Mouse (Mus musculus): ENCODE results near the gene Thrb.

The Thrb gene

DNA sequence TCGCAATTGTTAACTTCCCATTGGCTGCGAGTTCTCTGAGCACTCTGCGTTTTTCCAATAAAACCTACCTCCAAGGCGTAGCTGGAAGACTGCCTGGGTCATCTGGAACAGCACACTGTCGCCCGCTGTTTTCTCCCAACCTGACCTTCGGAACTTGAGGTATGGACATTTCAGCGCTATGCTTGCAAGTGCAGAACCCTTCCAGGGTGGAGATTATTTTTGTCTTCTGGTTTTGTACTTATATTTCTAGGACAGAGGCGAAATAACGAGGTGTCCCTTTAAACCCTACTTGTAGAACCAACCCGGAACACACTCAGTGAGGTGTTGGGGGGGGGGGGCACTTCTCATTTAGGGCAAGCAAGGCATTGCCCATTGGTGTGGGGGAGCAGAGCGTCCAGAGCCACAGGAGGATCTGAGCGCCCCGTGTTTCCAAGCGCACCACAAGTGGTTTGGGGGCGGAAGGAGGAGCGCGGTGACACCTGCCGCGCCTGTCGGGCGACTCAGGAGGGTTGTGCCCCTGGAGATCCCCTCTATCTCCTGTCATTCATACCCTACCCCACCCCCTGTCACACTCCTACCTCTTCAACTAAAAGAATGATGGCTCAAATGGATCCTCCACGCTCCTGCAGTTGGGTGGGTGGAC is at the start of gene Thrb:
Gene Thrb (plus strand): TSS at position 576 of the 643 bp plus-strand sequence.
- DNase-seq (ENCODE audit: low spot score in 2 of 2) = peak in 1 of 2 experiments; percentile 4

DNA sequence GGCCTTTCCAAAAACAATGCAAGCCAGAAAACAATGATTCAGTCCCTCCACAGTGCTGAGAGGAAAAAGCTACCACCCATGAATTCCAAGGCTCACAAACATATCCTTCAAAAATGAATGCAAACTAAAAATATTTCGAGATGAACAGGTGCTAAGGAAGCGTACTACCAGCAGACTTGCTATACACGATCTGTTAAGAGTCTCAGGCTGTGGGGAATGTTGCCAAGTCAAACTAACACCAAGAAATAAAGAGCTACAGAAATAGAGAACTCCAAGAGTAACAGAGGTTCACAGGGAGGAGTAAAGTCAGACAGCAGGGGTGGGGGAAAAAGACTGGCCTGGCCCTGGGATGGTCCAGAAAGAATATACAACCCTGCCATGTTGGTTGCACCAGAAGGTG is 38.4 kb upstream of the Thrb start:
- no peak for DNase-seq (ENCODE audit: low spot score in 2 of 2)

DNA sequence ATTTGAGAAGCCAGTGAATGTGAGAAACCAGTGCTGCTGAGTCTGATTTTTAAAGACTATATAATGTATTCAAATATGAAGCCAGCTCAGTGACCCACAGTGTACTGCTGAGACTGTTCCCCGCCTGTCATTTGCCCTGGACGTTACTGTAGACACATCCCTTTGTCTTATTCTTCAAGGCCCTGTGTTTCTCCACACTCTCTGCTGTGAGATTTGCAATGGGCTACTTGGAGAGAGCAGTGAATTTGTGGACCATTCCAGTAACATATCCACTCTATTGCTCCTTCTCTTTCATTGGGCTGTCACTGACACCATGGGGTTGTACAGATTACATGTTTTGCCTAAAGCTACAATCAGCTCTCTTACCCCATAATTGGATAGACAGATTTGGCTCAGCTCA is 36.1 kb upstream of the Thrb start:
- no peak for DNase-seq (ENCODE audit: low spot score in 2 of 2)

- DNase-seq (ENCODE audit: low spot score in 2 of 2) = no peak
Observed at GRCm38 (mm10) chr14:17629215-17629614, 30.8 kb upstream of the Thrb start.

DNA sequence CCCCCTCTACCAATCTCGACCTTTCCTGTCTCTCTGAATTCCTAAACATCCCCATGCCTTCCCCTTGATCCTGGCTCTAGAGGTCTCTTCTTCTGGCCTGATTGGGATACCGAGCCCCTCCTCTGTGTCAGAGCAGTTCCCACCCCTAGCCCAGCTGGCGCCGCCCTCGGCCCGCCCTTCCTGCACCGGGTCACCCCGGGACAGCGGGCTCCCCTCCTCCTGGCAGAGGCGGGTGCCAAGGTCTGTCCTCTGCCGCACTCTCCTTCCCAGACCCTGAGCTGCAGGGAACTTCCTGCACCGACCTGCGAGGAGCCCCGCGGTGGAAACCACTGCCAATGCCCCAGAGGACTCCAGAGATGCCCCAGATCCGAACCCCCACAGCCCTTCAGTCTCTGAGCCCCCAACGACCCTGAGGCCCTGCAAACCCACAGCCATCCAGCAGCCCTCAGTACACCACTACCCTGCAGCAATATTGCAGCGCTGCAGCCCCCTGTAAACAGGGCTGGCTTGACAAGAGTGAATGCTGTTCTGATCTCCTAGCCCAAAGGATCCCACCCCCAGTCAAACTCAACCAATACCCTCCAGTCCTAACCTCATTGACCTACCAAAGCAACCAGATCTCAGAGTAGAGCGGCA is 27.1 kb upstream of the Thrb start:
- DNase-seq (ENCODE audit: low spot score in 2 of 2) = peak in 1 of 2 experiments; percentile 32

DNA sequence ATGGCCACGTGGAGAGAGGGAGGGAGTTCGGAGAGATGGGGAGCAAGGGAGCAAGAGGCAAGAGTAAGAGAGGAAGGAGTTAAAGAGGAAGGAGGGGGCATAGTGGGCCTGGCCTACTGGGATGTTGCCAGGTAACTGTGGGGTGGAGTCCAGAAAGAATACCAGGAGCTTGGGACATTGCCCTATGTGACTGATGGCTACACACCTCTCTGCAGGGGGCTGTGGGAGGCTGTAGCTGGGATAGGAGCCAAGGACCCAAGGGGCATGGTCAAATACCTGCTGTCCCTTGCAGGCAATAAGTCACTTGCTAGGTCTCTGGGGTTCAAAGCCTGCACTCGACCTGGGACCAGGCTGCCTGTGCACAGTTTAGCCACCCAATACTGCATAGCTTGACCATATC is 23.1 kb upstream of the Thrb start:
- DNase-seq (ENCODE audit: low spot score in 2 of 2) = no peak

DNA sequence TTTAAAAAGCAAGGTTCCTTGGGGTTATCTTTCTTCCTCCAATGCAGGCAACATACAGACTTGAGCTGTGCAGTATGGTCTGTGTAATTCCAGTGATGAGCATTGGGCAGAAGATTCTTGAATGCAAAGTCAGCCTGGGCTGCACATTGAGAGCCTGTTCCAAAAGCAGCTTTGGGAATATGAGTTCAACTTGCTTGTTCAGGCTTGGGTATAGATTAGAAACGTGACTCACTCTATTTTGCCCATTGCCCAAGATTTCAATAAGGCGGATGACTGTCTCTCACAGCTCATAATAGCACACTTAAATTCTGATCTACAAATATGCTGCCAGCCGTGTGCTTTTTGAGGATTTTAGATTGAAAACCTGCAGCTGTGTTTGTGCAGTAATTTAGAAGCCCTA is 18.3 kb upstream of the Thrb start:
- no peak for DNase-seq (ENCODE audit: low spot score in 2 of 2)

GRCm38 (mm10) chr14:17655084-17655483 is 5.0 kb upstream of the Thrb start:
- DNase-seq (ENCODE audit: low spot score in 2 of 2) = no peak

DNA sequence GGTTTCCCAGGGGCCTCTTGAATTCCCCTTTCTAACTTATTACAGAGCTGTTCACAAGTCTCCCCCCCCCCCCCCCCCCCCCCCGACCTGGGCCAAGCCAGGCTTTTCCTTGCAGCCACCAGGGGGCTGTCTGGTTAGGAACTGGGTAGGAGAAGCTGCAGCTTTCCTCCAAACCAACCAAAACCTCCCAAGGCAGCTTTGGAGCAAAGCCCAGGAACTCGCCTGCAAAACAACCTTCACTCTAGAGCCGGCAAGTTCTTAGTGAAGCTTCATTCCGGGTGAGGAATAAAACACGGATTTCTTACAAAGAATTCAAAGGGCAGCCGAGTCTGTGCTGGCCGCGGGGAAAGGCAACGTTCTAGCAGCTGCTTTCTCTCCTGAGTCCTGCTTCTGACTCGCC is 1.0 kb upstream of the Thrb start:
- peak; percentile 52 to 74 for DNase-seq (ENCODE audit: low spot score in 2 of 2)

DNA sequence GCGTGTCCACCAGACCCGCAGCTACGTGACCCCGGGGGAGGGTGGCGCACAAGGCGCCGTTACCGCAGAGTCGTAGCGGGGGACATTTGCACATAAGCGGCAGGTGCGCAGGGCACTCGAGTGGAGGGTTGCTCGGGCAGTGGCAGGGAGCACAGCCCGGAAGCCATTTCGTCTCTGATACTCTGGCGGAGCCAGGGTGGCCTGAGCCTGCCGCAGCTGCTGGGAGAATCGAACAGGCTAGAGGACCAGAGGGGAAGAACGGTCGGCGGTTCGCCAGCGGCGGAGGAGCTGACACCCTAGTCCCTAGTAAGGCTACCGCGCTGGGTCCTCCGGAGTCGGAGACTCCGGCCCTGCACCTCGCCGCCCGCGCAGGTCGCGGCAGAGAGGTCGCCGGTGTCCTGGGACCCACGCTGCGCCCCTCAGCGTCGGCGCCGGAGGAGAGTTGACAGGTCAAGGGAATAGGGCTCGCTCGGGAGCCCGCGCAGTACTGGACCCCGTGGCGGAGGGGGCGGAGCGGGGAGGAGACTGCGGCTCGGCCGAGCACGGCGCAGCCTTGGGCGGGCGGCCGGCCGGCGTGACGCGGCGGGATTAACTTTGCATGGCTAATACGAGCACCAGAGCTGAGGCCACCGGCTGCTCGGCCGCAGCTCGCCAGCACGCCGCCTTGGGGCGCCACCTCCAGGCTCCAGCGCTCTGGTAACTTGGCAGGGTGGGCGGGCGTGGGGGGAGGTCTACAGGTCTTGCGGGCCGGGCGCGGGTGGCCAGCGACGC is 453 bp downstream of the Thrb start:
- peak; percentile 40 to 68 for DNase-seq (ENCODE audit: low spot score in 2 of 2)

DNA sequence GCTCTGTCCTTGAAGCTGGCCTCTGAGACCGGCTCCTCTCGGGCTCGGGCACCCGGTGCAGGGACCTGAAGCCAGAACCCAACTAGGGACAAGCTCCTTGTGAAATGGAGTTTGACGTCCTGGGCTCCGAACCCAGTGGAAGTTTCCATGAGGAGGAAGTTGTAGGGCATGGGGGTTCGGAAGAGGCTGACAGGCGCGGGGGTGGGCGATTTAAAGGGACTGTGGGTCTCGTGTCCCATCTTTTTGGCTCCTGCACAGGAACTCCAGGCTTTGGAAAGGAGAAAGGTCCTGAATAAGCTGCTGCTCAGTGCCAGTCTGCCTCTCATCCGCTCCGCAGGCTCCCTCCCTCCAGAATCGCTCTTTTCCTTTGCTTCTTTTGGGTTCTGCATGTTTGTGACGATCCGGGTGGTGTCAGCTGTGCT is 1.1 kb downstream of the Thrb start:
- no peak for DNase-seq (ENCODE audit: low spot score in 2 of 2)

DNA sequence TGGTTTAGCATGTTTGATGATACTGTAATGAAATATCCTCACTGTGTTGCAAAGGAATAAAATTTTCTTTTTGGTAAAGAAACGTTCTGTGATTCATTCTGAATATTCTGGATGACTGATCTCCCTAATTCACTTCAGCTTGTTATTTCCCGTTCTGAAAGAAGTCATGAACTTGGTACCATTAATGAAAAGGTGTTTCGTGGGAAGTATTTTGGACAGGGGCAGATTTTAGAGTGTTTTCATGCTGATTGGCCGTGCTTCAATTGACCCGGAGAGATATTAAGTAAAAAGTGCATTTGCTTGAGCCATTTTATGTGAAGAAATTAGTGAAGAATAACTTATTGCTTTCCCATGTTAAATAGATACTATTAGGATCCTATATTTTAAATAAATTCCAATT is 2.0 kb downstream of the Thrb start:
- DNase-seq (ENCODE audit: low spot score in 2 of 2) = no peak

DNA sequence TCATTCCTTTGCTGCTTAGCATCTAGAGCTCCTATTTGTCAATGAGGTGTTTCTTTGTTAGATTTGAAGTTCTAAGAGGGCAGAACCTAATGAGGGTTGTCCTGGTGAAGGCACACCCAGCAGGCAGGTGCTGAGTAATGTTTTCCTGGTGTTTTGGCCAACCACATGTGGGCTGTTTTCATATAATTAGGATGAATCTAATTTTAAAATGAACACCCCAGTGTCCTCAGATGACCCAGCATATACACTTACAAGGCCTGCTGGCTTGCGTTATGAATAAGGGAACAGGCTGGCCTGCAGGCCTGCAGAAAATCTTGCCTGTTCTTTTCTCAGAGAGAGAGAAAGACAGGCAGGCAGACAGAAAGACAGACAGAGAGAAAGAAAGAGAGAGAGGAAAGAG is 14.3 kb downstream of the Thrb start:
- no peak for DNase-seq (ENCODE audit: low spot score in 2 of 2)

DNA sequence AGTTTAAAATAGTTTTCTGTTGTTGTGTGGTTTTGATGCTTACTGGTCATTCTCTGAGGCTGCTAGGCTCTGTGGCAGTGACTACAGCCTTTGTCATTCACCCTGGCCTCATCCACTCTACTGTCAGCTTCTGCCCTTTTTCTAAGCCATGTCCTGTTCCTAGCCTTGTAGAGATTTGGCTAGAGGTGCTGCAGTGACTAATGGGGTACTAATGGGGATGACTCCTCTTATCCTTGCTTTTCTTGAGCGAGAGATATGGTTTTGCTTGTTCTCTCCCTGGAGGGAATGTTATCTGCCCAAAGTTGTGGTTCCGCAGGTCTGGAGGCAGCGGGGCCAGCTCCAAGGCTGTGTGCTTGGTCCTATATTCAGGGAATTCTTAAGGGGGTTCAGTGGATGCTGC is 15.2 kb downstream of the Thrb start:
- DNase-seq (ENCODE audit: low spot score in 2 of 2) = no peak

DNA sequence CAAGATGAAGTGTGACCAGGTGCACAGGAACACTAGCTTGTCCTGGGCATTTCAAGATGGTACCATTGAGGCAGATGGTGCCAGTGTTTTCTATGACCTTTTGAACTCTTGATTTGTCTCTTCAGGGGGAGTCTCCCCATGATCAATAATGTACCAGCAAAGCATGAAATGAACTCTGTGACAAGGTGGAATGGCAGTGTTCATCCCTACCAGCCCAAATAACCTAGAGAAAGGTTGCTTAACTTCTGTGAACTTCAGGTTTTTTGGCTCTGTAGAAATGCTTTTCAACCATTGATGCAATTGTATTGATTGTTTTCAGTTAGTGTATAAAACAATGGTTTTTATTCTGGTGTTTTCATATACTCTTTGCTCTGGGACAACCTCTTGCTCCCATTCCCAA is 21.4 kb downstream of the Thrb start:
- DNase-seq (ENCODE audit: low spot score in 2 of 2) = no peak

DNA sequence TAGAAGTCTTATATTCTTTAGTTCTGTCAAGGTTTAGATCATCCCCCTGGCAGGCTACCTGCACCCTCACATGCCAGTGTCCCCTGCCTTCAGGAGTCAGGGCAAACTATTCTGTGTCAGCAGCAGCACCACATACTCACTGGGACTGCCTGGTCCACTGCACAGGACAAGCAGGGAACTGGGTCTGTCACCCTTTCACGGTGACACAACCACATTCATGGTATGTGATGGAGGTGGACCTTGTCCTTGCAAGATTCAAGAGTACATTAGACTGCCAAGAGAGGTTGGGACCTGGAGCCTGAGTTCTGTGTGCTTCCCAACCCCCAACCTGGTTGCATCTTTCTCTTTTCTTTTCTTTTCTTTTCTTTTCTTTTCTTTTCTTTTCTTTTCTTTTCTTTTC is 24.8 kb downstream of the Thrb start:
- no peak for DNase-seq (ENCODE audit: low spot score in 2 of 2)

DNA sequence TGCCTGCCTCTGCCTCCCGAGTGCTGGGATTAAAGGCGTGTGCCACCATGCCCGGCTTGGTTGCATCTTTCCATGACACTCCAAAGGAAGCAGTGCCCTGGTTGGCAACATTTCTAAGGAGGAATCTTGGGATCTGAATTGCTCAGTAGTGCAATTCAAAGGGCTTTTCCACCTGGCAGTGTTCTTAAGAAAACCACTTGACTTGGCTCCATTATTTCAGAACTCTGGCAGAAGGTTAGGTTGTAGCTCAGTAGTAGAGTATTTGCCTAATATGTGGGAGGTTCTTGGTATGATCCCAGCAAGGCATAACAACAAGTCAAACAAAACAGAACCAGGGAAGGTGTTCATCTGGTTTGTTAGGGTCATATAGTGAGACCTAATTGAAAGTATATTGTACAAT is 25.4 kb downstream of the Thrb start:
- no peak for DNase-seq (ENCODE audit: low spot score in 2 of 2)

DNA sequence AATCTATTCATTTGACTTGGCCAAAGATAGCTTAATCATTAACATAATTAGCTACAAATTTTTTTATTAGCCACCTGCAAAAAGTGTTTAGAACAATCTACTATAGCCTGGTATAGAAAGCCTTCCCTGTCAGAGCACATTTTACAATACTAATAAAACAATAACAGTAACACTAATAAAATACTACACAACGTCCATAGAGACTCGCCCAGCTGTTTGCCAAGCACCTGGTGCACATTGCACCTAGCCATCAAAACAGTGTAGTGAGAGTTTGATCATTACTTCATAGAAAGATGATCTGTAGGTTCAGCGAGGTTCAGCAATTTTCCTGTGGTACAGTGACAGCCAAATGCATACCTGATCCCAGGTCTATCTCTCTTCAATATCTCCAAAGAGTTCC is 26.9 kb downstream of the Thrb start:
- DNase-seq (ENCODE audit: low spot score in 2 of 2) = no peak

DNA sequence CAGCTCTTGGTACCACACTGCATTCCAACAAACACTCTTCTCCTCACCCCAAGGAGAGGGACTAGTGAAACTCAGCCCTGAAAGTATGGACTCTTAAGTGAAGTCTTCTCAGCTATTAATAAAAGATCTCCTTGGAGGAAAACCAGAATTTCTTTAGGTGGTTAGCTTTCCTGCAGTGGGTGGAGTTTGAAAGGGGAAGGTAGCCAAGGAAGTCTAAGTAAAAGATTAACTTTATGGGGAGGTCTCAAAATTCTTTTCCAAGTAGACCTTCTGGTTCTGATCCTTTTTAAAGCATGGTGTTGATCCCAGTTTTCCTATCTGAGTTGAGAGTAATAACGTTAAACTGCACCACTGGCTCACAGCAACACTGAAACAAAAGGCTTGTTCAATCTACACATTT is 31.2 kb downstream of the Thrb start:
- no peak for DNase-seq (ENCODE audit: low spot score in 2 of 2)

- no peak for DNase-seq (ENCODE audit: low spot score in 2 of 2)
Observed at GRCm38 (mm10) chr14:17695526-17695925, 35.5 kb downstream of the Thrb start.

GRCm38 (mm10) chr14:17697920-17698632 is 38.0 kb downstream of the Thrb start:
- DNase-seq (ENCODE audit: low spot score in 2 of 2) = no peak

DNA sequence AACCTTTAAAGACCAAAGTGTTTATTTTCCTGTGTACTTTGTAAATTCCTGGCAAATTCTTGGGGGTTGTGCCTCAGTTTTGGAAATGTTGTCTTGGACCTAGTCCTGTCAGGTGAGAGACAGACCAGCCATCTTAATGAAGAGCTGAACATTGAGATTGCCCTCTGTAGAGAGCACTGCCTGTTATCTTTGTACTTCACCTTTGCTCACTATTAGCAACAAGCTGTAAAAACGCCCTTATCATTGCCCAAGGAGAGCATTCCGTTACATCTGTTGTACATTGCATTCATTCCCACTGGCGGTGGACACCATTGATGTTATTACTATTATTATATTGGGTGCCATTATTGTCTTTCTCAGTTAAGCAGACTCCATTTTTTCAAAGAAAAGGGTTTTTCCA is 40.2 kb downstream of the Thrb start:
- DNase-seq (ENCODE audit: low spot score in 2 of 2) = no peak

All from cerebellum, postnatal 4 days (tissue).